Mouse (Mus musculus): ENCODE data around the gene Nras. TPM values are rescaled to one million over a fixed set of nuclear protein-coding genes. Genes with fewer than 3 reads are reported as not detected.

Gene Nras
- 10.5 and 12.7 TPM in 2 replicates for polyA plus RNA-seq (2012; rRNA removed)

DNA sequence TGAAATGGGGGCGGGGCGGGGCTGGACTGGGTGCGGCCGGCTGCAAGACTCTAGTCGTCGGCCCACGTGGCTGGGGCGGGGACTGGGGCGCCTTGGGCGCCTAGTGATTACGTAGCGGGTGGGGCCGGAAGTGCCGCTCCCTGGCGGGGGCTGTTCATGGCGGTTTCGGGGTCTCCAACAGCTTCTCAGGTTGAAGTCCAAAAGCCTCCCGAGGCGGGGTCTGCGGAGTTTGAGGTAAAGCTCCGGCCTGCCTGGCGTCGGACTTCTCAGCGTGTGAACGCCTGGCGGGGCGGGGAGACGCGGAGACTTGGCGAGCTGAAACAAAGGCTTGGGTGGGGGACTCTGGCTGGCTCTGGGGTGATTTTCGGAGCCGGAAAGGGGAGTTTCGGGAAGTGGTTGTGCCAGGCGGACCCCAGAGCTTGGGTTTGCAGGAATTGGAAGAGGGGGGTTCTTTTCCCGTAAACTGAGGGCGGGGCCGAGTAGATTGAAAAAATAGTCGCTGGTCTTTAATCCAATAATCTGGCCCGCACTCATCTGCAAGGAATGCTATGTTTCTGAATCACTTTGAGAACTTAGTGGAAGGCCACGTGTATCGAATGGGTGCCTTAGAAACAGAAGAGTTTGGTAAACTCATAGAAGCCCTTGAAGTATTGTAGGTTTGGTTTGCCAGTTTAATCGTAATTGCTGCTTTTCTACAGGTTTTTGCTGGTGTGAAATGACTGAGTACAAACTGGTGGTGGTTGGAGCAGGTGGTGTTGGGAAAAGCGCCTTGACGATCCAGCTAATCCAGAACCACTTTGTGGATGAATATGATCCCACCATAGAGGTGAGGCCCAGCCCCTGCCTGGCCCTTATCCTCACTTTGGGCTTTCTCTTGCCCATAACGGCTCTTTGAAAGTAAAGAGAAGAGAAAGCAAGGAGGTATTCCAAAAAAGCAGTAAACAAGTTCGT, at the start of gene Nras:
Gene Nras (plus strand): TSS at position 79 of the 951 bp plus-strand sequence.
- Histone ChIP-seq H3K27me3 (ENCODE audit: control insufficient read depth, insufficient read depth, low read length) (no peaks in the 10 kb centered on the region), H3K36me3 (ENCODE audit: control insufficient read depth, insufficient read depth, low read length) (peaks cover 34% of the 10 kb centered on the region), H3K4me1 (ENCODE audit: control insufficient read depth, insufficient read depth, insufficient read length) (peaks cover 3% of the 10 kb centered on the region), H3K4me3 (ENCODE audit: extremely low read depth, insufficient read depth, insufficient read length) (peak within 1 kb of the TSS; percentile 78), H3K27ac (ENCODE audit: insufficient read depth, low read length) (peak within 1 kb of the TSS; percentile 84)
- TF ChIP-seq CTCF (IDR thresholded peaks at IDR 0.05; ENCODE audit: extremely low read depth, insufficient read depth, insufficient read length, insufficient replicate concordance) (no peak), POLR2A (IDR thresholded peaks at IDR 0.05; ENCODE audit: low read depth, low read length) (peak; percentile 40)
- peak; percentile 79 to 91 for DNase-seq (ENCODE audit: low read depth in 1 of 2, low spot score in 2 of 2)
- 2% methylated on average over 46 of the region's 46 CpGs for WGBS

DNA sequence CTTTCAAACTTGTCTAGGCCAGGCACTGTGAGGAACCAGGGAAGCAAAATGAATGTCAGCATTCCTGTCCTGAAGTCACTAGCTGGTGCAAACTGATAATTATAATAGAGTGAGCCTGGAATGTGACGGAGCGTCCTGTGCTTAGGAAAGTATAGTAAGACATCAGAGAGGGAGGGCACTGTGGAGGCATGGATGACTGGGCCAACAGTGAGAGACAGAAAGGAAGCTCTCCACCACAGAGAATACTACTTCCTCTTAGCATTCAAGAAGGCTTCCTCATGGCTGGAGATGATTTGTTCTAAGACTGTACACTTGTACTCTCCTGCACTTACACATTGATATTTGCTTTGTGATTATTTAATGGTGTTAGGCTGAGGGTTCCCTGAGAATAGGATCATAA, 40.7 kb upstream of the Nras start:
- Histone ChIP-seq H3K36me3 (ENCODE audit: control insufficient read depth, insufficient read depth, low read length) (no peaks in the 10 kb centered on the region), H3K27ac (ENCODE audit: insufficient read depth, low read length) (peak overlapping the region; percentile 22; the same call in 1 of the 2 replicates), H3K27me3 (ENCODE audit: control insufficient read depth, insufficient read depth, low read length) (no peaks in the 10 kb centered on the region), H3K4me3 (ENCODE audit: extremely low read depth, insufficient read depth, insufficient read length) (no peak overlapping the region), H3K4me1 (ENCODE audit: control insufficient read depth, insufficient read depth, insufficient read length) (peaks cover 5% of the 10 kb centered on the region)
- peak; percentile 45 to 53 for DNase-seq (ENCODE audit: low read depth in 1 of 2, low spot score in 2 of 2)
- TF ChIP-seq POLR2A (IDR thresholded peaks at IDR 0.05; ENCODE audit: low read depth, low read length): no peak
- no peak for TF ChIP-seq CTCF (IDR thresholded peaks at IDR 0.05; ENCODE audit: extremely low read depth, insufficient read depth, insufficient read length, insufficient replicate concordance)
- 24% methylated on average over 2 of the region's 2 CpGs for WGBS

DNA sequence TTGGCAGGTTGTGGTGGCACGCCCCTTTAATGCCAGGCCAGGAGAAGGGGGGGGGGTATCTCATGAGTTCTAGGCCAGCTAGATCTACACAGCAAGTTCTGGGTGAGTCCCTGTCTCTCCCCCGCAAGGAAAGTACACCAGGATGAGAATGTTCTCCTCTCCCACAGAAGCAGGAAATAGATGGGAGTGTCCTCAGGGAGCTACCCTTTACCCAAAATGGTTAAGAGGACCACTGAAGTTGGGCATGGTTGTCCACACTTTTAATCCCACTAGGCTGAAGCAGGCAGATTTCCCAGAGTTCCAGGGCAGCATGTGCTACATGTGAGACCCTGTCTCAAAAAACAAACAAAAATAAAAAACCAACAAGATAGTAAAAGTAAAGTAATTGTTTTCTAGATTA, 38.6 kb upstream of the Nras start:
- no peaks in the 10 kb centered on the region for H3K27me3 ChIP-seq (ENCODE audit: control insufficient read depth, insufficient read depth, low read length)
- no peak for DNase-seq (ENCODE audit: low read depth in 1 of 2, low spot score in 2 of 2)
- TF ChIP-seq CTCF (IDR thresholded peaks at IDR 0.05; ENCODE audit: extremely low read depth, insufficient read depth, insufficient read length, insufficient replicate concordance) (no peak), POLR2A (IDR thresholded peaks at IDR 0.05; ENCODE audit: low read depth, low read length) (no peak)
- H3K4me1 ChIP-seq (ENCODE audit: control insufficient read depth, insufficient read depth, insufficient read length): peaks cover 9% of the 10 kb centered on the region
- peak overlapping the region; percentile 40; the same call in 1 of the 2 replicates for H3K27ac ChIP-seq (ENCODE audit: insufficient read depth, low read length)
- no peak overlapping the region for H3K4me3 ChIP-seq (ENCODE audit: extremely low read depth, insufficient read depth, insufficient read length)
- H3K36me3 ChIP-seq (ENCODE audit: control insufficient read depth, insufficient read depth, low read length): no peaks in the 10 kb centered on the region
- WGBS: 92% methylated on average over 2 of the region's 2 CpGs

DNA sequence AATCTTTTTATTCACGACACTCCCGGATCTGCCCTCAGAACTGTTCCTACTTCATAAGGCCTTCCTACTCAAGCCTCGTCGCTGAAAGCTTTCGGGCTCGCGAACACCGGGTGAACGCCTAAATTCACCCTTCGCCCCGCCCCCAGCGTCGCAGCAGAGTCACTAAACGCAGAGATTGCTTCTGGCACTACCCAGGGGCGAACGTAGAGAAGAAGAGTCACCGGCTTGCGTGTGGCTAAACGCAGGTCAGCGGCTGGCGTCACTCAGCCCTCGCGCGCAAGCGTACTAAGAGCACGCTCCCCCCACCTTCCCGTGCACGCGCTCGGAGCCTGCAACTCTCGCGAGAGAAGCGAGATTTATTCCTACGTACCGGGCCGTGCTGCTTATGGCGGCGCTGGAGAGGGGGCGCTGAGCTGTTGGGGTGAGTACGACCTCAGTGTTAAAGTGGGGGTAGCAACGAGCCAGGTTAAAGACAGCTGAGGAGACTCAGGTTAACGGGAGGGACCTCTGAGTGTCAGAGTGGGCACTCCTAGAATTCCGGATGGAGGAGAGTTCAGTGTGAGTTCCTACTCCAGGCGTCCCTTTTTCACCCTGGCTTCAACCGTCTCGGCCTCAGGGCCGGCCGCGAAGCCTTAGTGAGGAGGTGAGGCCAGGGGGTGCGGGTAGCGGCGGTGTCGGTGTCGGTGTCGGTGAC, 37.7 kb upstream of the Nras start, which contains the start of gene Csde1:
Gene Csde1 (plus strand): TSS at position 178 of the 694 bp plus-strand sequence.
- peaks cover 9% of the 10 kb centered on the region for H3K4me1 ChIP-seq (ENCODE audit: control insufficient read depth, insufficient read depth, insufficient read length)
- under 1% methylated on average over 55 of the region's 55 CpGs for WGBS
- TF ChIP-seq POLR2A (IDR thresholded peaks at IDR 0.05; ENCODE audit: low read depth, low read length): peak; percentile 82
- no peak for TF ChIP-seq CTCF (IDR thresholded peaks at IDR 0.05; ENCODE audit: extremely low read depth, insufficient read depth, insufficient read length, insufficient replicate concordance)
- peak within 1 kb of the TSS; percentile 88 for H3K4me3 ChIP-seq (ENCODE audit: extremely low read depth, insufficient read depth, insufficient read length)
- H3K27me3 ChIP-seq (ENCODE audit: control insufficient read depth, insufficient read depth, low read length): no peaks in the 10 kb centered on the region
- H3K36me3 ChIP-seq (ENCODE audit: control insufficient read depth, insufficient read depth, low read length): no peaks in the 10 kb centered on the region
- DNase-seq (ENCODE audit: low read depth in 1 of 2, low spot score in 2 of 2): peak; percentile 96
- H3K27ac ChIP-seq (ENCODE audit: insufficient read depth, low read length): peak within 1 kb of the TSS; percentile 98

DNA sequence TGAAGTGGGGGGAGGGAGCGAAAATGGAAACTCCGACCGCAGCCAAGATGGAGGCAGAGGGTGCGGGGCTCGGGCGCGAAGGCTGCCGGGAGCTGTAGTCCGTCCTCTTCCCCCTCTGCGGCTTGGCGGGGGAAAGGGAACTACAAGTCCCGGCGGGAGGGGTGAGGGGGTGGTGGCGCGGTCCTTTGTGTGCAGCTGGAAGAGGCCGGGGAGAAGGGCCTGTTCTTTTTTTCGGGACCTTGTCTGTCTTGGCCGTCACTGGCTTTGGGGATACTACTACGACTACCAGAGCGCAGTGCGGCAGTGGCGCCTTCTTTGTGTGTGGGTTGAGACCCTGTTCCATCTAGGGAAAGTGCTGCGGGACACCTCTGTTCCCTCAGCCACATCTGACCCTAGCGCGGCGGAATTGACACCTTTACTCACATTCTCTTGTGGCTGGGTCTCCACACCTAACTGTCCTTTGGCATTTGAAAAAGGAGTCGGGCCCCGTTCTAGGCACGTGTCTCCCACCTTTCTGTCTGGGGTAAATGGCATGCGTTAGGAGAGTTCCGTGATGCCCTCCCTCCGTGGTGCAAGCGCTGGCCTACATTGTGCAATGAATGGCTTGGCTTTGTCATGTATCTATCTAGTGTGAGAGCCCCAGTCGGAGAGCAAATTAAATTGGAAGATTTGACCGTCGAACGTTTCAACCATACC, 37.0 kb upstream of the Nras start:
- 0% methylated on average over 36 of the region's 37 CpGs for WGBS
- Histone ChIP-seq H3K27me3 (ENCODE audit: control insufficient read depth, insufficient read depth, low read length) (no peaks in the 10 kb centered on the region), H3K4me1 (ENCODE audit: control insufficient read depth, insufficient read depth, insufficient read length) (peaks cover 9% of the 10 kb centered on the region), H3K36me3 (ENCODE audit: control insufficient read depth, insufficient read depth, low read length) (no peaks in the 10 kb centered on the region), H3K27ac (ENCODE audit: insufficient read depth, low read length) (peak overlapping the region; percentile 98), H3K4me3 (ENCODE audit: extremely low read depth, insufficient read depth, insufficient read length) (peak overlapping the region; percentile 88)
- TF ChIP-seq CTCF (IDR thresholded peaks at IDR 0.05; ENCODE audit: extremely low read depth, insufficient read depth, insufficient read length, insufficient replicate concordance): no peak
- no peak for TF ChIP-seq POLR2A (IDR thresholded peaks at IDR 0.05; ENCODE audit: low read depth, low read length)
- peak; percentile 75 to 87 for DNase-seq (ENCODE audit: low read depth in 1 of 2, low spot score in 2 of 2)

DNA sequence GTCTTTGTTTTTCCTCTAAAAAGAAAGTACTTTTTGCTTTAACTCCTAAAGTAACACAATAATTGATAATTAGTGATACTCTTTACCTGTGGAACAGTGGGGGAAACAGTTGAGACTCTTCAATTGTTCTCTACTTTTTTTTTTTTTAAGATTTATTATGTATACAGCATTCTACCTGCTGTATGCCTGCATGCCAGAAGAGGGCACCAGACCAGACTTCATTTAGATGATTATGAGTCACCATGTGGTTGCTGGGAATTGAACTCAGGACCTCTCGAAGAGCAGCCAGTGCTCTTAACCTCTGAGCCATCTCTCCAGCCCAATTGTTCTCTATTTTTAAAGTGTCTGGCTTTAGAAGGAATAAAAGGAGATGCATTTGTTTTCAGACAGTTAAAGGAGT, 31.9 kb upstream of the Nras start:
- no peak overlapping the region for H3K27ac ChIP-seq (ENCODE audit: insufficient read depth, low read length)
- no peak overlapping the region for H3K4me3 ChIP-seq (ENCODE audit: extremely low read depth, insufficient read depth, insufficient read length)
- H3K36me3 ChIP-seq (ENCODE audit: control insufficient read depth, insufficient read depth, low read length): peaks cover 11% of the 10 kb centered on the region
- peak; percentile 8 to 29 for DNase-seq (ENCODE audit: low read depth in 1 of 2, low spot score in 2 of 2)
- H3K27me3 ChIP-seq (ENCODE audit: control insufficient read depth, insufficient read depth, low read length): no peaks in the 10 kb centered on the region
- TF ChIP-seq POLR2A (IDR thresholded peaks at IDR 0.05; ENCODE audit: low read depth, low read length) (no peak), CTCF (IDR thresholded peaks at IDR 0.05; ENCODE audit: extremely low read depth, insufficient read depth, insufficient read length, insufficient replicate concordance) (peak; percentile 1; the same call in 1 of the 2 replicates)
- 57% methylated on average over 1 of the region's 1 CpGs for WGBS
- peaks cover 8% of the 10 kb centered on the region for H3K4me1 ChIP-seq (ENCODE audit: control insufficient read depth, insufficient read depth, insufficient read length)
